Mouse (Mus musculus) heart, postnatal 0 days (tissue): ENCODE data around the gene Fam107a.

ENCODE experiments used
- CTCF ChIP-seq: IDR thresholded peaks from 2 replicates; pipeline ENCODE4 v1.5.1; 2016; ENCODE audit warnings: antibody characterized with exemption, control low read depth, low read depth
- EP300 ChIP-seq: IDR thresholded peaks from 2 replicates; pipeline ENCODE4 v1.6.1; 2016; ENCODE audit warnings: antibody characterized with exemption, low read depth

DNA sequence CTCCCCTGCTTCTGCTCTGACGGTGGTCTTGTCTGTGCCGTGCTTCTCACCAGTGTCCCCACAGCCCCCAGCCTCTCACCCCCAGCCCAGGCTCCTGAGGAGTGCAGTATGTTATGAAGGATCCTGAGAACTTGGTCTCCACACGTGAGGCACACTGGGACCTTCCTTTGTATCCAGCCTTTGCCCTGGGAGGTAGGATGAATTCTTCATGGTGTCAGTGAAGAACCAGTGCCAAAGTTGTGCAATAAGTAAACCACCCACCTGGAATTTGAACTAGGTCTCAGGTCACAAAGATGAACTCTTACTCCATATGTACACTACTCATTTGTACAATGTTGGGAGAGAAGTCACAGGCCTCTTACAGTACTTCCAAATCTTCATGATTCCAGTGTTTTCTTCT is 58.7 kb downstream of the Fam107a start, which contains the start of gene Acox2:
- TF ChIP-seq CTCF (no peak), EP300 (no peak)
